Mouse (Mus musculus): Measurements from ENCODE around the gene Col12a1.

DNA sequence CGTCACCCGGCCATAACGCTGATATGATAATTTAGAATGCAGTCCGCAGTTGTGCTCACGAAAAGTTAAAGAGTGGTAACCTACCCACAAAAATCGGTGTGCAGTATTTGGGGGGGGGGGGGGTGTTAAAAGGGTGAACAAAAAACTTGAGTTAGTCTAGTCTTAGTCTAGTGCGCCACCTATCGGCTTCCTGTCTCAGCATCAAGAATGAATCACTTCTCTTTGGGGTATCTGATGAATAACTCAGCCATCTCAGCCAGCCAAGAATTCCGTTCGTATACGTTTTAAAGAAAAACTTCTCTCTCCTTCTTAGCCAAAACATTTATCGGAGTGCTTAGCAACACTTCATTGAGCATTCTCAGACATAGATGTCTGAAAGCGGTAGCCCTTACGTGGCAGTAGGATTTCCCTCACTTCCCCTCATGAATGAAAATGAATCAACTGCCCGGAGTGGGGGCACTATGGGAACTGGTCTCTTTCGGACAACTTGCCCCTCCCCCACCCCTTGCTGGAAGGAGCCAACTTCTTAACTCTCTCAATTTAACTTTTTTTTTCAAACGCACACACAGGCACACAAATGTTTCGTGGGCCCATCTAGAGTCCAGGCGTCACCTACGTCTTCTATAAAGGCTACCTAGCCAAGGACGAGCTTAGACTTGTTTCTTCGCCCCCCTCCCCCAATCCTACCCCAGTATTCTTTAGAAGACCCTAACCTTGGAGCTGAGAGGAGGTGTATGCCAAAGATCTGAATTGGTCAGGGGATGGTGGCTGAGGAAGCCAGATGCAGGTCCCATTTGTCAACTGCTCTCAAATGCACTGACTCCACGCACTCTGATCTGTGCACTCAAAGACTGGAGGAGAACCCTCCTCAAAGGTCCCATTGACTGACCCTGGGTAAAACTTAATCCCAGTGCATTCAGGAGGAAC lies 1.5 kb downstream of the Col12a1 start:
- peak; percentile 51; the same call in 1 of the 2 replicates for TF ChIP-seq CTCF (IDR thresholded peaks at IDR 0.05; ENCODE audit: borderline replicate concordance, insufficient read depth, low read depth, low read length)
- no peak for TF ChIP-seq POLR2A (IDR thresholded peaks at IDR 0.05; ENCODE audit: borderline replicate concordance, insufficient read depth, low read length)
